Mouse (Mus musculus) liver, embryonic 11.5 days (tissue): ENCODE measurements around the gene Dusp10. TPM values are rescaled to one million over a fixed set of nuclear protein-coding genes. Genes with fewer than 3 reads are reported as not detected.

Experiments used
- ATAC-seq: fragments of 200-750 bp; cut with Nextera tagmentation; replicated peaks from 2 replicates; pipeline ENCODE4 v1.8.0; 2017; ENCODE audit warnings: moderate number of reproducible peaks, mild to moderate bottlenecking, moderate TSS enrichment, moderate library complexity; ENCODE audit not compliant: low FRiP score
- DNase-seq: peaks from one replicate; pipeline ENCODE4 v3.0.0-alpha.2; 2017; ENCODE audit warnings: low spot score
- H3K27ac ChIP-seq: fragments of 300-500 bp; sonication (generic); 2 replicates; pipeline ENCODE4 v1.5.1; 2014; ENCODE audit warnings: mild to moderate bottlenecking, low read depth, low read length, control low read depth
- H3K27me3 ChIP-seq: fragments of 300-500 bp; sonication (generic); replicated peaks from 2 replicates; pipeline ENCODE4 v1.6.1; 2014; ENCODE audit warnings: low read length, mixed read lengths; ENCODE audit not compliant: control insufficient read depth, insufficient read depth
- H3K36me3 ChIP-seq: fragments of 300-500 bp; sonication (generic); 2 replicates; pipeline ENCODE4 v1.6.1; 2014; ENCODE audit warnings: mild to moderate bottlenecking, low read length, moderate library complexity, mixed read lengths; ENCODE audit not compliant: control insufficient read depth, insufficient read depth
- H3K4me1 ChIP-seq: fragments of 300-500 bp; sonication (generic); replicated peaks from 2 replicates; pipeline ENCODE4 v1.6.1; 2014; ENCODE audit warnings: low read length, mixed read lengths; ENCODE audit not compliant: control insufficient read depth, insufficient read depth
- H3K4me2 ChIP-seq: fragments of 300-500 bp; sonication (generic); 2 replicates; pipeline ENCODE4 v1.6.1; 2014; ENCODE audit warnings: mild to moderate bottlenecking, control low read depth, moderate library complexity
- H3K4me3 ChIP-seq: fragments of 300-500 bp; sonication (generic); 2 replicates; pipeline ENCODE4 v1.5.1; 2014; ENCODE audit warnings: low read depth, low read length, control low read depth
- H3K9ac ChIP-seq: fragments of 300-500 bp; sonication (generic); 2 replicates; pipeline ENCODE4 v1.6.1; 2014; ENCODE audit warnings: low read depth, low read length, control low read depth
- H3K9me3 ChIP-seq: fragments of 300-500 bp; sonication (generic); 2 replicates; pipeline ENCODE4 v1.6.1; 2016; ENCODE audit warnings: low read length, inconsistent platforms, mixed read lengths; ENCODE audit not compliant: control insufficient read depth
- WGBS: fragments of 180-500 bp; shearing (Covaris S2); extraction: QIAGEN DNeasy Blood & Tissue Kit; methylation state at CpG from one replicate; pipeline ENCODE4 v1.1.7; 2014; 5-methylcytosine and 5-hydroxymethylcytosine counted together
- polyA plus RNA-seq: library from polyadenylated mRNA; unstranded; fragments of >200 nt; fragmentation: Nextera tagmentation; extraction: Ambion mirVana; gene quantifications from 2 replicates; pipeline ENCODE4 v1.2.1, GENCODE M21; 2014

Gene Dusp10
- polyA plus RNA-seq, 1 experiment from 2014 or later = 5.4 TPM

DNA sequence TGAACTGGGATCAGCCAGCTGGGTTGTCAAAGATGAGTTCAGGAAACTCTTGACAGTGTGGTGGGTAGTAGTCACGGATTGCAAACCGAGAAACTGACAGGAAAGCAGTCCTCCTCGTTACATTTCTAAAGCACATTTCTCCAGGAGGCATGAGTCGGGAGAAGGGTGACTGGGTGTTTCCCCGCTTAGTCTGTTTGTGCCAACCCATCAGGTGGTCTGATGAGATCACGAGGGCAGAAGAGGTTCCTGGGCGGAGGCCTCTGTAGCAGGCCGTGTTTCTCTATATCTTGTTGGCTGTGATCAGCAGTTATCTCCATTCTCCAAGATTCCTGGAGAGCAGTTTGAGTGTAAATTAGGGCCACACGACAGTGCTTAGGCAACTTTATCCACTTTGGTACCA is 29.6 kb downstream of the Dusp10 start:
- no peak overlapping the region for H3K27ac ChIP-seq

DNA sequence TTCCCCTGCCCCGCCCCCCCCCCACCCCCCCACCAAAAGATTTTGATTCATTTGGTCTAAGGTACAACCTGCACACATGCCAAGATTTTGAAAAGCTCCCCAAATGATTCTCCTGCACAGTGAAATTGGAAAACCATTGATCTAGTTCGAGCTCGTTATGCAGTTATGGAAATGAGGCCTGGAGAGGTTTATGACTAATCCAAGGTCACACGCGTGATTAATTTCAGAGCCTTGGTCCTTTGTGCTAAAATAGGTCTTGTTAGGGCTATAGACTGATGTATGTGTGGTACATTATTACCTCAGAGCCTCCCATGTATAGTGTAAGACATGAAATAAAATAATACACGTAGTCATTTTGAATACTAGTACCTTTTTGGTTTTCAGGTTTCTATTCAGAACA is 30.3 kb downstream of the Dusp10 start:
- Histone ChIP-seq H3K4me3 (no peak overlapping the region), H3K9me3 (no peaks in the 10 kb centered on the region), H3K27ac (no peak overlapping the region), H3K4me2 (no peak overlapping the region), H3K36me3 (no peaks in the 10 kb centered on the region), H3K9ac (no peak overlapping the region), H3K27me3 (no peaks in the 10 kb centered on the region), H3K4me1 (peaks cover 9% of the 10 kb centered on the region; the same call in 1 of the 2 replicates)
- DNase-seq (no peak), ATAC-seq (no peak)
- 85% methylated on average over 6 of the region's 6 CpGs for WGBS

More for the DNA sequence above, 29.6 kb downstream of the Dusp10 start:
- DNase-seq (no peak), ATAC-seq (peak; percentile 77)
- Histone ChIP-seq H3K4me1 (peaks cover 9% of the 10 kb centered on the region; the same call in 1 of the 2 replicates), H3K9me3 (no peaks in the 10 kb centered on the region), H3K27me3 (no peaks in the 10 kb centered on the region), H3K36me3 (no peaks in the 10 kb centered on the region), H3K9ac (no peak overlapping the region), H3K4me3 (no peak overlapping the region), H3K4me2 (no peak overlapping the region)
- WGBS = 50% methylated on average over 9 of the region's 9 CpGs

DNA sequence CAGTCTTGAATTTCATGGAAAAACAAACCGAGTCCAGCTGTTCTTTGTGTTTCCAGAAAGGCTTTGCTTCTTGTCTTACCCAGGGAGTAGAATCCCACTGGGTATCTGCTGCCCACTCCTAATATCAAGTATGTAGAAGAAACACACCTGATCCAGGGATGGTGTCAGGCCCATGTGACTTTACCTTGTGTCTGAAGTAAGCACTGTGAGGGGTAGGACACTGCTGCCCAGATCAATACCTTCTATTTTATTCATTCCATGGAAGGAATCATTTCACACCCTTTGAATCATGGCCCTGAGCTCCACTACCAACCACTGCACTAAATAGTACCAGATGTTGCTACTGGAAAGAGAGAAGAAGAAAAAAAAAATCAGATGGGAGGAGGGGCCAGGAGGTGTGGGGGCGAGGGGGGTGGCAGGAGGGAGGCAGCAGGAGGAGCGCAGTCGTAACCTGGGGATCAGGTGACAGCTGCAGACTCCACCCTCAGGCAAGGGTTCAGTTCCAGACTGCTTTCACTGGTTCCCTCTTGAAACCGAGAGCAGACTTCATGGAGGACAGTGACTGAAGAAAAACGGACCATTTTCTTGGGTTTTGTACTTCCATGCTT is 33.1 kb downstream of the Dusp10 start:
- Histone ChIP-seq H3K27ac (no peak overlapping the region), H3K27me3 (no peaks in the 10 kb centered on the region), H3K36me3 (no peaks in the 10 kb centered on the region), H3K4me1 (peaks cover 9% of the 10 kb centered on the region; the same call in 1 of the 2 replicates), H3K4me3 (no peak overlapping the region), H3K9me3 (no peaks in the 10 kb centered on the region), H3K9ac (no peak overlapping the region), H3K4me2 (no peak overlapping the region)
- no peak for ATAC-seq
- WGBS = 56% methylated on average over 6 of the region's 6 CpGs
- DNase-seq = no peak

DNA sequence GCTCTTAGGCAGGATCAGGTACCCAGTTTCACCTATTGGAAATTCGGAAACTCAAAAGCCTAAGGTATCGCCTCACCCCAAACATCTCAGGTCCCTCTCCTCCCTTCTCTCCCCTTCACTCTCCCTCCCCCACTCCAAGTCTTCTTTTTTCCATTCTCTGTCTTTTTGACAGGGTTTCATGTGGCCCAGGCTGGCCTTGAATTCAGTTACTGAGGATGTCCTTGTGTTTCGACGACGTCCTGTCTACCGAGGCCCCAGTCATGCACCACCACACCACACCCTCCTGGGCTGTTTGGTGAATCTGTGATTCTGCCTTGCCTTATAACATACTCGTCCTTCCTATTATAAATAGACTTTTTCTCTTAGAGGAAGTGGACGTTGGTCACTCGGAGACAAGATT is 34.7 kb downstream of the Dusp10 start:
- 79% methylated on average over 9 of the region's 9 CpGs for WGBS
- no peaks in the 10 kb centered on the region for H3K36me3 ChIP-seq
- no peak for DNase-seq
- peaks cover 10% of the 10 kb centered on the region for H3K4me1 ChIP-seq
- ATAC-seq = no peak
- no peak overlapping the region for H3K4me3 ChIP-seq
- no peak overlapping the region for H3K4me2 ChIP-seq
- H3K27ac ChIP-seq = no peak overlapping the region
- no peaks in the 10 kb centered on the region for H3K9me3 ChIP-seq
- no peak overlapping the region for H3K9ac ChIP-seq
- no peaks in the 10 kb centered on the region for H3K27me3 ChIP-seq

DNA sequence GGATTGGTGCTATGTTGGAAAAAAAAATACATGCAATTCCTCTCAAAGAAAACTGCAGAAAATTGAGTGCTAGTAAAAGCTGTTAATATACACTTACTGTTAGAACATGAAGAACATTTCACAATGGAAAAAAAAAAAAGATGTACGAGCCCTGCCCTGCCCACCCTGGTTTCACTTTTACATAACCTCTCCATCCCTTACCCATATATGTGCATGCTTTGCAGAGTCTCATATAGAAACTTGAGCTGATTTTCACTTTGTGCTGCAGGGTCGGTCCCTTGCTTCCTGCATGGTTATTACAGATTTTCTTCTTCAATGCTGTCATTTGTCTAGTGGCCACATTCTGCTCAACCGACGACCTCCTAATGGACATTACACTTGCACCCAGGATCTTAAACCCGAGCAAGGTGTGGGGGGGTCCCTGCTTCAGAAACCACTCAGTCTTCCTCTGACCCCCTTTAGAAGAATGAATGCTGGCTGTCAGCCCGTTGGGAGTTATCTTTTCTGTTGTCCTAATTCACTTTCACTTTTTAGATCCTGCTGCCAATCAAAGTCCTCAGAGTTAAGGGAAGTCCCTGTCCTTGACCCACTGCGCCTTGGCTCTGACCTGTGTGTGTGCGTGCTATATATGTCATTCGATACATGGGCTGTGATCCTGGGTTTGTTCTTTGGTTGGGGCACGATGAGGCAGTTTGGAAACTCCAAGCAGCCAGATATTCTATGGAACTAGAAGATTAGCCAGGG is 35.7 kb downstream of the Dusp10 start:
- H3K4me2 ChIP-seq = no peak overlapping the region
- no peaks in the 10 kb centered on the region for H3K36me3 ChIP-seq
- H3K9me3 ChIP-seq = no peaks in the 10 kb centered on the region
- ATAC-seq (no peak), DNase-seq (no peak)
- no peak overlapping the region for H3K27ac ChIP-seq
- H3K27me3 ChIP-seq = no peaks in the 10 kb centered on the region
- no peak overlapping the region for H3K9ac ChIP-seq
- peaks cover 8% of the 10 kb centered on the region for H3K4me1 ChIP-seq
- H3K4me3 ChIP-seq = no peak overlapping the region
- 60% methylated on average over 10 of the region's 10 CpGs for WGBS

DNA sequence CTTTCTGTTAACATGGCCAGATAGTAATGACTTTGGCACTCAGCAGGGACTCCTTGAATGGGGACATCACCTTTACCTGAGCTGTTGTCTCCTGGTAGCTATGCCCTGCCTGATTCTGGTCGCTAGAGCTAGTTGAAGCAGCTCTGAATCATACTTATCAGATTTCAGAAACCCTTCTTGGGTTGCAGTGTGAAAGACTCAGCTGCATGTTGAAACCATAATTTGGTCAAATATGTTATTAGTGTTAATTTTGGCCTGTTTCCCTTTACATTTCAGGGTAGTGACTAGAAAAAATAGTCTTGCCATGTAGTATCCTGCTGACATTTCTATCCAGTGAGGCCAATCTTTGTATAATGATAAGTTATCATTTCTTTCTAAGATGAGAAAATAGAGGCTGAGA is 38.2 kb downstream of the Dusp10 start:
- H3K4me3 ChIP-seq = no peak overlapping the region
- no peak for ATAC-seq
- H3K4me1 ChIP-seq = peaks cover 8% of the 10 kb centered on the region
- no peak overlapping the region for H3K27ac ChIP-seq
- H3K4me2 ChIP-seq = no peak overlapping the region
- no peaks in the 10 kb centered on the region for H3K9me3 ChIP-seq
- H3K27me3 ChIP-seq = no peaks in the 10 kb centered on the region
- DNase-seq = no peak
- no peak overlapping the region for H3K9ac ChIP-seq
- 65% methylated on average over 1 of the region's 1 CpGs for WGBS
- H3K36me3 ChIP-seq = no peaks in the 10 kb centered on the region

DNA sequence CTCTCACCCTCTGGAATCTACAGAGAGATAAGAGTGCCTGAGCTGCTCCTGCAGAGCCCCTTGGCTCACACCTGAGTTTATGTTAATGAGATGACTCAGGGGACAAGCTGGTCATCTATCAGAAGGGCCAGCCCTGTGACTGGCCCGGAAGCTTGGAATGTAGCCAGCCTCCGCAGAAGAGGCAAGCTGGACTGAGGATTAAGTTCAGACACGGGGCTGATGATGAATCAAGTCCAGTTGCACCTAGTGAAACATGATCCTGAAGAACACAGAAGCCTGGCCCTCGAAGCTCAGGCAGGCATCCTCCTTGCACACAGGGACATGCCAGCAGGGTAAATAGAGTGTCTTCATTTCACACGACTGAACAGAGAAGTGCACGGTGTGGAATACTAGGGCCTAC is 38.7 kb downstream of the Dusp10 start:
- H3K4me3 ChIP-seq = no peak overlapping the region
- no peaks in the 10 kb centered on the region for H3K9me3 ChIP-seq
- 43% methylated on average over 6 of the region's 6 CpGs for WGBS
- DNase-seq (no peak), ATAC-seq (no peak)
- H3K4me1 ChIP-seq = peaks cover 8% of the 10 kb centered on the region
- no peak overlapping the region for H3K9ac ChIP-seq
- no peak overlapping the region for H3K4me2 ChIP-seq
- H3K36me3 ChIP-seq = no peaks in the 10 kb centered on the region
- no peak overlapping the region for H3K27ac ChIP-seq
- H3K27me3 ChIP-seq = no peaks in the 10 kb centered on the region

DNA sequence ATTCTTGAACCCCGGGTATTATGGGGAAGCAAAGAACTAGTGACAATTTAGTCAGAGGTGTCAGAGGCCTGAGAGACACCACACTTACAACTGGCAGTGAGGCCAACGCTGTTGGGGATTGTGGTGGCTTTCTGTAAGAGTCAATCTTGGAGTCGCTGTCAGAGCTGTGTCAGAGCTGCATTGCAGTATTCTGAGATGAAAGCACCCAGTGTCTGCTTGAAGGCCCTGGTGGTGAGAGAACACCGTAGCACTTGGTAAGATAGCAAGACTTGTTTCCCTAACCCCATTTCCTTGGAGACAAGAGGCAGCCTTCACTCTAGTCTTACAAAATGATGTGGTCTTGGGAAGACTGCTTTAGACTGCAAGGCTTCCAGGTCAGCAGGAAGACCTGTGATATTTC is 39.2 kb downstream of the Dusp10 start:
- no peak overlapping the region for H3K4me2 ChIP-seq

DNA sequence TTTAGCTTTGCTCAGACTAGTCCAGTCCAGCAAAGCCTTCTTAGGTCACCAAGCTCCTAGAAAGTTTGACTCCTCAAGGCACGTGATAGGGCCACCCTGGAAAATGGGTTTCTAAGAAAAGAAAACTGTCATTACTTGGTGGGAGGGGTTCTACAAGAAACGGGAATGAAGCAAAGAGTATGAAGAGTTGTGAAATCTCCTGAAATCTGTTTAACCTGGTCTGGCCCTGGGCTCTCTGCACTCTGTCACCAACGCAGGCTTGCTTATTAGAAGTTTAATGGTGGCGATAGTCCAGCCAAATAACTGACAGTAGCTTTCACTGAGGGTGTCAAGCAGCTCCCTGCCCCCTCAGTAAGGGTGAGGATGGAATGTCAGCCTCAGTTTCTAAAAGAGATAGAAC is 40.0 kb downstream of the Dusp10 start:
- peaks cover 8% of the 10 kb centered on the region for H3K4me1 ChIP-seq
- no peak for ATAC-seq
- 71% methylated on average over 4 of the region's 4 CpGs for whole genome bisulfite sequencing

More for the DNA sequence above, 39.2 kb downstream of the Dusp10 start:
- Histone ChIP-seq H3K9me3 (no peaks in the 10 kb centered on the region), H3K4me1 (peaks cover 8% of the 10 kb centered on the region), H3K27me3 (no peaks in the 10 kb centered on the region), H3K4me3 (no peak overlapping the region), H3K36me3 (no peaks in the 10 kb centered on the region), H3K9ac (no peak overlapping the region), H3K27ac (no peak overlapping the region)
- 60% methylated on average over 4 of the region's 4 CpGs for WGBS
- ATAC-seq = 0 out of 2 replicates have a peak, but pooled peaks have one; percentile 23
- DNase-seq = no peak

More for the DNA sequence above, 40.0 kb downstream of the Dusp10 start:
- H3K4me3 ChIP-seq = no peak overlapping the region
- H3K27me3 ChIP-seq = no peaks in the 10 kb centered on the region
- H3K36me3 ChIP-seq = no peaks in the 10 kb centered on the region
- H3K4me2 ChIP-seq = no peak overlapping the region
- no peak for DNase-seq
- H3K27ac ChIP-seq = no peak overlapping the region
- no peaks in the 10 kb centered on the region for H3K9me3 ChIP-seq
- H3K9ac ChIP-seq = no peak overlapping the region
